Mouse (Mus musculus) erythroid progenitor cell, adult 5-6 weeks (primary cell): ENCODE measurements around the gene Hpca. TPM values are rescaled to one million over a fixed set of nuclear protein-coding genes. Genes with fewer than 3 reads are reported as not detected.

Experiments used
- ATAC-seq: replicated peaks from 2 replicates; pipeline ENCODE4 v1.8.0; 2016; ENCODE audit warnings: moderate number of reproducible peaks, mild to moderate bottlenecking, moderate TSS enrichment, inconsistent platforms; ENCODE audit not compliant: poor library complexity, low FRiP score, severe bottlenecking
- total RNA-seq, 2 experiments: library from RNA; stranded (forward) in 1 of 2; stranded (reverse) in 1 of 2; fragments of 150-400 nt in 1 of 2; fragments of 186-747, 209-891 nt in 1 of 2; gene quantifications; 2 replicates each; pipeline versions ENCODE4 v1.2.3 to v1.2.4; 2015 to 2017; ENCODE audit warnings: low replicate concordance in 2 of 2

The Hpca gene
- total RNA-seq, 2 experiments from 2014 or later, result not detected

GRCm38 (mm10) chr4:129067638-129068415, 54.0 kb downstream of the Hpca start:
- ATAC-seq, result no peak

- no peak for ATAC-seq
Measured at GRCm38 (mm10) chr4:129065688-129066236, 56.1 kb downstream of the Hpca start.

- no peak for ATAC-seq
Measured at GRCm38 (mm10) chr4:129062281-129063075, 59.4 kb downstream of the Hpca start.

Other genes with a start within 250 kb of the Hpca start
- gene Trim62, start 238.5 kb downstream of the Hpca start, total RNA-seq (2015; ENCODE audit: low replicate concordance), result 0.36 TPM in 1 of 2 replicates, not detected in the other
- 0.90 TPM in 1 of 2 replicates, not detected in the other for gene Trim62, start 238.5 kb downstream of the Hpca start, total RNA-seq (2017; ENCODE audit: low replicate concordance)
- 3.4 TPM in 1 of 2 replicates, not detected in the other for gene Azin2, start 159.6 kb downstream of the Hpca start, total RNA-seq (2015; ENCODE audit: low replicate concordance)
- gene Azin2, start 159.6 kb downstream of the Hpca start, total RNA-seq (2017; ENCODE audit: low replicate concordance), result not detected in 2 replicates
- 29.2 and 36.9 TPM in 2 replicates for gene Ak2, start 130.1 kb downstream of the Hpca start, total RNA-seq (2015; ENCODE audit: low replicate concordance)
- 25.0 and 34.1 TPM in 2 replicates for gene Ak2, start 130.1 kb downstream of the Hpca start, total RNA-seq (2017; ENCODE audit: low replicate concordance)
- gene Rnf19b, start 63.8 kb downstream of the Hpca start, total RNA-seq (2015; ENCODE audit: low replicate concordance), result 5.4 and 5.9 TPM in 2 replicates
- gene Rnf19b, start 63.8 kb downstream of the Hpca start, total RNA-seq (2017; ENCODE audit: low replicate concordance), result 15.3 and 22.7 TPM in 2 replicates
- gene Tmem54, start 16.5 kb downstream of the Hpca start, total RNA-seq (2015; ENCODE audit: low replicate concordance), result not detected in 2 replicates
- not detected in 2 replicates for gene Tmem54, start 16.5 kb downstream of the Hpca start, total RNA-seq (2017; ENCODE audit: low replicate concordance)
- gene Fndc5, start 15.0 kb upstream of the Hpca start, total RNA-seq (2015; ENCODE audit: low replicate concordance), result 0.72 TPM in 1 of 2 replicates, not detected in the other
- 0.38 and 0.39 TPM in 2 replicates for gene Fndc5, start 15.0 kb upstream of the Hpca start, total RNA-seq (2017; ENCODE audit: low replicate concordance)
- gene S100pbp, start 67.7 kb upstream of the Hpca start, total RNA-seq (2015; ENCODE audit: low replicate concordance), result 6.8 and 29.8 TPM in 2 replicates
- 8.1 and 11.6 TPM in 2 replicates for gene S100pbp, start 67.7 kb upstream of the Hpca start, total RNA-seq (2017; ENCODE audit: low replicate concordance)
- 21.0 and 29.9 TPM in 2 replicates for gene Yars, start 67.7 kb upstream of the Hpca start, total RNA-seq (2015; ENCODE audit: low replicate concordance)
- 25.3 and 61.2 TPM in 2 replicates for gene Yars, start 67.7 kb upstream of the Hpca start, total RNA-seq (2017; ENCODE audit: low replicate concordance)
- gene C77080, start 139.4 kb upstream of the Hpca start, total RNA-seq (2015; ENCODE audit: low replicate concordance), result not detected in 2 replicates
- not detected in 2 replicates for gene C77080, start 139.4 kb upstream of the Hpca start, total RNA-seq (2017; ENCODE audit: low replicate concordance)
- gene Sync, start 165.6 kb upstream of the Hpca start, total RNA-seq (2015; ENCODE audit: low replicate concordance), result not detected in 2 replicates
- gene Sync, start 165.6 kb upstream of the Hpca start, total RNA-seq (2017; ENCODE audit: low replicate concordance), result not detected in 2 replicates
- 177 and 270 TPM in 2 replicates for gene Rbbp4, start 213.3 kb upstream of the Hpca start, total RNA-seq (2015; ENCODE audit: low replicate concordance)
- gene Rbbp4, start 213.3 kb upstream of the Hpca start, total RNA-seq (2017; ENCODE audit: low replicate concordance), result 159 and 296 TPM in 2 replicates
- gene Zbtb8os, start 213.7 kb upstream of the Hpca start, total RNA-seq (2015; ENCODE audit: low replicate concordance), result 11.5 and 16.8 TPM in 2 replicates
- gene Zbtb8os, start 213.7 kb upstream of the Hpca start, total RNA-seq (2017; ENCODE audit: low replicate concordance), result 16.3 and 23.0 TPM in 2 replicates